Mouse (Mus musculus) macrophage (primary cell): ENCODE results near the gene Zfp385c. TPM values are rescaled to one million over a fixed set of nuclear protein-coding genes. Genes with fewer than 3 reads are reported as not detected.
"Not testable (repeated sequence)": the region's sequence is repeated elsewhere in the genome, so short reads cannot be mapped to it uniquely, and the experiment has no call there.

Experiments used
- H3K27ac ChIP-seq: fragments of 350-480 bp; formaldehyde crosslinking; 2 replicates; pipeline ENCODE4 v1.9.0; 2021
- H3K36me3 ChIP-seq: fragments of 350-480 bp; formaldehyde crosslinking; 2 replicates; pipeline ENCODE4 v1.9.0; 2021; ENCODE audit errors: inconsistent target
- H3K4me3 ChIP-seq: fragments of 350-480 bp; formaldehyde crosslinking; 2 replicates; pipeline ENCODE4 v1.9.0; 2021; ENCODE audit errors: inconsistent target
- H3K79me2 ChIP-seq: fragments of 350-480 bp; formaldehyde crosslinking; 2 replicates; pipeline ENCODE4 v1.9.0; 2021; ENCODE audit errors: inconsistent target
- WGBS: methylation state at CpG from one replicate; pipeline ENCODE4 v1.1.7; 2026; ENCODE audit warnings: inconsistent platforms; ENCODE audit not compliant: missing documents; 5-methylcytosine and 5-hydroxymethylcytosine counted together
- polyA plus RNA-seq: library from polyadenylated mRNA; stranded (reverse); fragments of 250-400 nt; gene quantifications from 3 replicates; pipeline ENCODE4 v1.2.4, GENCODE M21; 2018; ENCODE audit warnings: inconsistent platforms

Zfp385c gene
- polyA plus RNA-seq, 1 experiment from 2014 or later, result 1.2 TPM

DNA sequence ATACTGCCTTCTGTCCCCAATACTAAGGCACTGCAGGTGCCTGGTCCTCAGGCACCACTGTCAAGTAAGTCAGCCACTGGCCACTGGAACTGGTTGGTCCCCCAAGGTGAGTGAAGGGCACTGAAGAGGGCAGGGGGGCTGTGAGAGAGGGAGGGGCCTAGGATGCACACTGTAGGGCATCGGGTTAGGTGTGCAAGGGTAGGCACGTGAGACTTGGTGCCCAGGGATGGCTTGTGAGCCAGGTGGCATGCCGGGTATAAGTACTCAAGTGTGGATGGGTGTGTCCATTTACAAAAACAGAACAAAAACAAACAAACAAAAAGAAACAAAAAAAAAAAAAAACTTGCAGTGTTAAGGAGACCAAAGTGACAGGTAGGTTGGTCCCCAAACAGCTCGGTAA lies 3.8 kb downstream of the Zfp385c start:
- Histone ChIP-seq H3K36me3 (no peaks in the 10 kb centered on the region), H3K4me3 (no peak overlapping the region), H3K27ac (no peak overlapping the region), H3K79me2 (no peaks in the 10 kb centered on the region)
- 93% methylated on average over 4 of the region's 4 CpGs for WGBS

DNA sequence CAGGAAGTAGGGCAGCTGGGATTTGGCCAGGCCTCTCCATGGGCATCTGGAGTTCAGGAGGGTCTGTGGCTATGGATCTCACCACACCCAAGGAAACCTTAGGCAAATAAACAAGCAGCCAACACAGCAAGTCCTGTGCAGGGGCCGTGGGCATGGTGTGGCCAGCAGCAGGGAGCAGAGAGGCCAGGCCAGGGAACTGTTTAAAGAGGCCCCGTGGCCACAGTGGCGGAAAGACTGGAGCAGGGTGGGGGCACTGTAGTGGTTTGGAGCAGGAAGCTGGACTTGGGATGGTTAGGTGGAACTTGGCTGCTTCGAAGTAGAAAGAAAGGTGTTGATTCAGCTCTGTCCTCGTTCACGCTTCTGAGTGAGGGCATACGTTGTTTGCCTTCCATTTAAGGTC lies 5.0 kb downstream of the Zfp385c start:
- Histone ChIP-seq H3K79me2 (no peaks in the 10 kb centered on the region), H3K36me3 (no peaks in the 10 kb centered on the region), H3K27ac (no peak overlapping the region), H3K4me3 (no peak overlapping the region)
- 90% methylated on average over 7 of the region's 7 CpGs for WGBS

DNA sequence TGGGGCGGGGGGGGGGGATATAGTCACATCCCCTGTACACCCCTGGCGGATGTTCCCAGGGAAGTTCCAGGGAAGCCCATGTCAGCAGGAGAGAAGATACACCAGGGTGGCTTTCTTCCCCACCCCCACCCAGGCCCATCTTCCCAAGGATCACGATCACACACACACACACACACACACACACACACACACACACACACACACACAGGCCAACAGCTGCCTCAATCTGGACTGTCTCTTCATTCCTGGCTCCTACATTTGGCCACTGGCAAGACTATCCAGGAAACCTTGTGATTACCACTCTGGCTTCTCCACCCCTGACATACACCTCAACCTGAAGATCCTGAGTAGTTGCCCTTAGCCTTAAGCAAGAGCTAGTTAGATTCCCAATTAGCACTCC lies 6.9 kb downstream of the Zfp385c start:
- H3K27ac ChIP-seq, result no peak overlapping the region
- H3K4me3 ChIP-seq, result no peak overlapping the region
- H3K36me3 ChIP-seq, result no peaks in the 10 kb centered on the region
- 92% methylated on average over 2 of the region's 3 CpGs for WGBS
- no peaks in the 10 kb centered on the region for H3K79me2 ChIP-seq

DNA sequence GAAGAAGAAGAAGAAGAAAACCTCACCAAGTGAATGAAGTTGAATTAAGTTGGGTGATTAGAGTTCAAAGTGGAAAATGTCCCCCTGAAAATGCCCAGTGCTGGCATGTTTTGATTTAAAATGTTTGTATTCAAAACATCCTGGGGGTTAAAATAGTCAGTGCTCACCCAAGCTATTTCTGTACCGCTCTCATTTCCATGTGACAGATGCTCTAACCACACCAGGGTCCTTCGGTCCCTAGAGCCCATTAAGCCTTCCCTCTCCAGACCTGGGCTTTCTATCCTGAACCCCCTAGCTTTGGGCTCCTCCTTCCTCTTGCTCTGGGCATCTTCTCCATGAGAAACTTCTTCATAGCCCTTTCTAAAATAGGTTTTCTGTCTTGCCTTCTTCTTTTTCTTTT lies 8.2 kb downstream of the Zfp385c start:
- Histone ChIP-seq H3K36me3 (no peaks in the 10 kb centered on the region), H3K27ac (no peak overlapping the region), H3K4me3 (no peak overlapping the region), H3K79me2 (no peaks in the 10 kb centered on the region)
- WGBS, result 92% methylated on average over 2 of the region's 2 CpGs

GRCm38 (mm10) chr11:100682526-100682925 lies 9.7 kb downstream of the Zfp385c start:
- H3K27ac ChIP-seq, result no peak overlapping the region
- no peaks in the 10 kb centered on the region for H3K36me3 ChIP-seq
- no peak overlapping the region for H3K4me3 ChIP-seq
- WGBS, result 77% methylated on average over 5 of the region's 5 CpGs
- no peaks in the 10 kb centered on the region for H3K79me2 ChIP-seq

DNA sequence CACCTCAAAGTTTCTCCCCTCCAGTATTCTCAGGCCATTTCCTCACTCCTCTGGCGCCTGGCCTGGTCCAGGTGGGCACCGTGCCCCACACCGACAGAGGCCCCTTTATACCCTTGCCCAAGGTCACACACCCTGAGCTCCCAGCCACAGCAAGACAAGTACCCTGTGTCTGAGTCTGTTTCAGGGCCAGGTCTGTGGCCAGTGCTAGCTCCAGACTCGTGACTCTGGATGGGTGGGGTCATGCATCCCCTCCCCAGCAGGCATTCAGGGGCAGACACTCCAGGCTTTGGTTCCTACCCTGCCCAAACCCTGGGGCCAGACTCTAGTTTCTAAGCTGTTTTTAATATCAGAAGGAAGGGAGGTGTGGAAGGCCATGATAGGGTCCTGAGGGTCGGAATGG lies 10.4 kb downstream of the Zfp385c start:
- Histone ChIP-seq H3K79me2 (no peaks in the 10 kb centered on the region), H3K4me3 (no peak overlapping the region), H3K36me3 (no peaks in the 10 kb centered on the region), H3K27ac (no peak overlapping the region)
- 92% methylated on average over 5 of the region's 5 CpGs for WGBS

DNA sequence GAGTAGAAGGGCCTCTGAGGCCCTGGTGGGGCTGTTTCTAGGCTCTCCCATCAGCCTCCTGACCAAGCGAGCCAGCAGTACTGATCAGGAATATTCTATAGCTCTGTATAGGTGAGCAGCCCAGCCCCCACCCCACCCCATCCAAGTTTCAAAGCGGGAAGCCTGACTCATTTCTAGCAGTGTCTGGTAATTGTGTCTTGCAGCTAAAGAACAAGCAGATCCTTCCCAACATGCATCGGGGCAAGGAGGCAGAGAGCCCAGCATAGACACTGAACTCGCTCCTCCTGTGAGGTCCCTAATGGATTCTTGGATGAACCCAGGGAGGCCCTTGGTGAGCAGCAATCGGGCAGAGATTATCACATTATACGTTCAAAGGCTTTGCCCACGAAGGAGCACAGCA lies 14.4 kb downstream of the Zfp385c start:
- Histone ChIP-seq H3K36me3 (no peaks in the 10 kb centered on the region), H3K4me3 (no peak overlapping the region), H3K79me2 (no peaks in the 10 kb centered on the region), H3K27ac (no peak overlapping the region)
- 92% methylated on average over 7 of the region's 7 CpGs for WGBS

DNA sequence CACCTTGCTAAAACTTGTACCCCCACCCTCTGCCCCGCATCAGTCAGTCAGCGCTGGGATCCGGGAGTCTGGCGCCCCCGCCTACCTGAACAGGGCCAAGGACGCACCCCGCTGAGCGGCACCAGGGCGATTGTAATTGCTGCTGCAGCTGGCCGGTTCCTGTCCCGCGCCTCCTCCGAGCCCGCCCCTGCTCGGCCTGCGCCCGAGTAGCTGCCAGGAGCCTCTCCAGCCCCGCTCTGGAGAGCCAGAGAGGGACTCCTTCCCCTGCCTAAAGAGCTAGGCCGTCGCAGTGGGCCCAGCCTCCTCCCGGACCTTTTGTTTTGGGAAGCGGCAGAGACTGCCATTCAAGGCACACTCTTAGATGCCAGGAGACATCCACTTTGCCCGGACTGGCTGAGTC lies 19.1 kb downstream of the Zfp385c start:
- 29% methylated on average over 22 of the region's 23 CpGs for WGBS
- Histone ChIP-seq H3K36me3 (no peaks in the 10 kb centered on the region), H3K27ac (no peak overlapping the region)

GRCm38 (mm10) chr11:100671956-100672355 lies 20.3 kb downstream of the Zfp385c start:
- Histone ChIP-seq H3K36me3 (no peaks in the 10 kb centered on the region), H3K4me3 (no peak overlapping the region), H3K79me2 (no peaks in the 10 kb centered on the region), H3K27ac (no peak overlapping the region)
- WGBS, result 80% methylated on average over 2 of the region's 2 CpGs

More for the DNA sequence above, 19.1 kb downstream of the Zfp385c start:
- H3K79me2 ChIP-seq, result no peaks in the 10 kb centered on the region
- H3K4me3 ChIP-seq, result no peak overlapping the region

DNA sequence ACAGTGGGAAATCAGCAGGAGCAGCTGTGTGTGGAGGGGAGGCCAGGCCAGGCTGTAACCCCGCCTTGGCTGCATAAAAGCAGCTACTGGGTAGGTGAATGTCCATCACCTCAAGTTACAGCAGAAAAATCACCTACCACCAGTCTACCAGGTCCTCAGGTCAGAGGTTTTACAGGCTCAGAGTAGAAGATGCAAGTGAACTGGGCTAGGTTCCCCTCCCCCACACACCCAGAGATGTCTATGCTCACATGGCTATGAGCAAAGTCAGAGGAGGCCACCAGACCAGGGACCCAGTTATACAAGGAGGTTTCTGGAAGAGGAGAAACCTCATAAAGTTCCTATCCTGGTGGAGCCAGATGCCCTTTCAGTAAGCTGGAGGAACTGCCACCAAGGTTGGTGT lies 21.2 kb downstream of the Zfp385c start:
- no peaks in the 10 kb centered on the region for H3K36me3 ChIP-seq
- no peaks in the 10 kb centered on the region for H3K79me2 ChIP-seq
- no peak overlapping the region for H3K4me3 ChIP-seq
- WGBS, result 75% methylated on average over 1 of the region's 1 CpGs
- no peak overlapping the region for H3K27ac ChIP-seq

GRCm38 (mm10) chr11:100659806-100660205 lies 32.4 kb downstream of the Zfp385c start:
- WGBS, result 93% methylated on average over 10 of the region's 10 CpGs

DNA sequence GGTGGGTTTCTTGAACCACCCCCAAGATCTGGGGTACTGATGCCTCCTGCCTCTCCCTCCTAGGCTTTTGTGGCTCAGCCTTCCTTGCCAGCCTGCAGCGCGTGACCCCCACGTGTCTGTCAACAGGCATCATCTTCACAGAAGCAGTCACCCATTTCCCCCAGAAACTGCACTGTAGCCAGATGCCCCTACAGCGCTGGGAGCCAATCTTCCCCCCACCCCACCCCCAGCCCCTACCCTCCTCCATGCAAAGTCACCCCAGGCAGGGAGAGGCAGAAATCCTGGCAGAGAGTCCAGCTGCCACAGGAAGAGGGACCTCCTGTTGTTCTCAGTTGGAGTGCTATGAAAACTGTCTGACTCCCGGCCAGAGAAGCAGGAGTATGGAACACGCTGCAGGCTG lies 35.8 kb downstream of the Zfp385c start:
- WGBS, result 45% methylated on average over 6 of the region's 6 CpGs
- Histone ChIP-seq H3K4me3 (no peak overlapping the region), H3K27ac (no peak overlapping the region), H3K36me3 (no peaks in the 10 kb centered on the region), H3K79me2 (no peaks in the 10 kb centered on the region)

More at GRCm38 (mm10) chr11:100659806-100660205, 32.4 kb downstream of the Zfp385c start:
- Histone ChIP-seq H3K27ac (no peak overlapping the region), H3K79me2 (no peaks in the 10 kb centered on the region), H3K36me3 (no peaks in the 10 kb centered on the region), H3K4me3 (no peak overlapping the region)

GRCm38 (mm10) chr11:100655589-100655988 lies 36.7 kb downstream of the Zfp385c start:
- H3K79me2 ChIP-seq, result not testable (repeated sequence)

DNA sequence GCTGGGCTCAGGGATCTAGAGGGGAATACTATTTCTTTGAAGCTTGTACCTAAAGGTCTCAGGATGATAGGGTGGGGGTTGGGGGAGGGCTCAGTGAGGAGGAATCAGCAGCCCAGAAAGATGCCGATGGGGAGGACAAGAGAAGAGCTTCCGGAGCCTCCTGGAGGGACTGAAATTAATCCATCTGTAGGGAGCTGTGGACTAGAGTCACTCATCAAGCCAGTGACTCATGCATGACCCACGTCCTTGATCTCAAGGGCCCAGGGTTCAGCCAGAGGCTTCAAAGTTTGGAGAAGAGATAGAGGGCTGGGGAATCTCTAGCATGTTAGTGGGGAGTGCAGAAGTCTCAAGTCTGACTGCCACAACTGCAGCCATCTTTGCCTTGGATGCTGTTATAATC lies 40.5 kb downstream of the Zfp385c start:
- H3K36me3 ChIP-seq, result no peaks in the 10 kb centered on the region
- 60% methylated on average over 3 of the region's 3 CpGs for WGBS
- H3K27ac ChIP-seq, result no peak overlapping the region
- H3K79me2 ChIP-seq, result no peaks in the 10 kb centered on the region
- H3K4me3 ChIP-seq, result no peak overlapping the region

More at GRCm38 (mm10) chr11:100655589-100655988, 36.7 kb downstream of the Zfp385c start:
- not testable (repeated sequence) for H3K27ac ChIP-seq, H3K36me3 ChIP-seq, H3K4me3 ChIP-seq
- WGBS, result 80% methylated on average over 1 of the region's 3 CpGs

- Histone ChIP-seq H3K27ac (no peak overlapping the region), H3K4me3 (no peak overlapping the region), H3K79me2 (no peaks in the 10 kb centered on the region), H3K36me3 (no peaks in the 10 kb centered on the region)
- WGBS, result 35% methylated on average over 8 of the region's 8 CpGs
These were observed 41.0 kb downstream of the Zfp385c start for GRCm38 (mm10) chr11:100651205-100651604.

DNA sequence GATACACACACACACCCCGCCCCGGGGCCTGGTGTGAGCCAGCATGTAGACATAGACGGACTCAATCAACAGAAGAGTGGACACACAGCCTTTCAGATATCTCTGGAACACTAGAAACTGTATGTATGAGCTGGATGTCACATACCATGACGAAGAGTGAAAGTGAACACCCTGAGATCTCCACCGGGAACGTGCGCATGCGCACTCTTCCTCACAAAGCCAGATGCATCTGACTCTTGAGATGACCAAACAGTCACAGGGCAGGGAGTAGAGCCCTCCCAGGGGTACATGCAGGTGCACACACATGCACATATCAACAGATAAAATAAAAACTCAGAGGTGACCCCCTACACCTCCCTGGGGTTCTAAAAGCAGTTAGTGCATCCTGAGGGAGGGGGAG lies 43.9 kb downstream of the Zfp385c start:
- Histone ChIP-seq H3K36me3 (no peaks in the 10 kb centered on the region), H3K4me3 (no peak overlapping the region), H3K79me2 (no peaks in the 10 kb centered on the region), H3K27ac (no peak overlapping the region)
- WGBS, result 90% methylated on average over 8 of the region's 8 CpGs
